Mouse (Mus musculus): ENCODE results near the gene Ccdc158. TPM values are rescaled to one million over a fixed set of nuclear protein-coding genes. Genes with fewer than 3 reads are reported as not detected.
A peak's percentile ranks its signal among the peaks of the same experiment; 100 is the strongest.

Gene Ccdc158
- total RNA-seq, 2 experiments from 2014 or later = 0.31 to 0.54 TPM

- no peak for DNase-seq
- Histone ChIP-seq H3K4me3 (no peak overlapping the region), H3K27ac (no peak overlapping the region)
- intact Hi-C loops (cut with DNase I) = no loop called here
- TF ChIP-seq CTCF (IDR thresholded peaks at IDR 0.05) = no peak
These were observed 26.7 kb upstream of the Ccdc158 start for GRCm38 (mm10) chr5:92701750-92702149.

- no peak for TF ChIP-seq CTCF (IDR thresholded peaks at IDR 0.05)
- H3K27ac ChIP-seq = no peak overlapping the region
- H3K4me3 ChIP-seq = no peak overlapping the region; the same call in 1 of the 2 replicates
- intact Hi-C loops (cut with DNase I) = no loop called here
- no peak for DNase-seq
These were observed 23.9 kb upstream of the Ccdc158 start for GRCm38 (mm10) chr5:92698837-92699529.

- intact Hi-C loops (cut with DNase I) = no loop called here
- TF ChIP-seq CTCF (IDR thresholded peaks at IDR 0.05) = no peak
- peak overlapping the region; percentile 29; the same call in 1 of the 2 replicates for H3K4me3 ChIP-seq
- no peak for DNase-seq
- H3K27ac ChIP-seq = no peak overlapping the region
These were observed 23.2 kb upstream of the Ccdc158 start for GRCm38 (mm10) chr5:92698131-92698836.

GRCm38 (mm10) chr5:92694316-92694995, 19.4 kb upstream of the Ccdc158 start:
- Histone ChIP-seq H3K4me3 (no peak overlapping the region), H3K27ac (no peak overlapping the region)
- intact Hi-C loops (cut with DNase I) = no loop called here
- DNase-seq = no peak
- no peak for TF ChIP-seq CTCF (IDR thresholded peaks at IDR 0.05)

DNA sequence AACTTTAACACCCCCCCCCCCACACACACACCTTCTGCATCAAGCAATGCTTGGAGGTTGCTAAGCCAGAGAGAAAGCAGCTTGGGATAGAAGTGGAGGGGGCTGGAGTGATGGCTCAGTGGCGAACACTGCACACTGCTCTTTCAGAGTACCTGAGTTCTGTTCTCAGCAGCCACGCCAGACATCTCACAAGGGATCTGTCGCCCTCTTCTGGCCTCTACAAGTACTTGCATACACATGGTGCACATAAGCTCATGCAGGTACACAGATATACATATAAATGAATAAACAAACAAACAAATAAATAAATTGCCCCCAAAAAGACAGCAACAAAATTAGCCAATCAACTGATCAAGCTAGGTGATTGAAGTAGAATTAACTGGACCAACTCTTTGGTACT, 18.7 kb upstream of the Ccdc158 start:
- H3K27ac ChIP-seq = no peak overlapping the region
- H3K4me3 ChIP-seq = no peak overlapping the region
- intact Hi-C loops (cut with DNase I) = no loop called here
- no peak for TF ChIP-seq CTCF (IDR thresholded peaks at IDR 0.05)
- DNase-seq = no peak

DNA sequence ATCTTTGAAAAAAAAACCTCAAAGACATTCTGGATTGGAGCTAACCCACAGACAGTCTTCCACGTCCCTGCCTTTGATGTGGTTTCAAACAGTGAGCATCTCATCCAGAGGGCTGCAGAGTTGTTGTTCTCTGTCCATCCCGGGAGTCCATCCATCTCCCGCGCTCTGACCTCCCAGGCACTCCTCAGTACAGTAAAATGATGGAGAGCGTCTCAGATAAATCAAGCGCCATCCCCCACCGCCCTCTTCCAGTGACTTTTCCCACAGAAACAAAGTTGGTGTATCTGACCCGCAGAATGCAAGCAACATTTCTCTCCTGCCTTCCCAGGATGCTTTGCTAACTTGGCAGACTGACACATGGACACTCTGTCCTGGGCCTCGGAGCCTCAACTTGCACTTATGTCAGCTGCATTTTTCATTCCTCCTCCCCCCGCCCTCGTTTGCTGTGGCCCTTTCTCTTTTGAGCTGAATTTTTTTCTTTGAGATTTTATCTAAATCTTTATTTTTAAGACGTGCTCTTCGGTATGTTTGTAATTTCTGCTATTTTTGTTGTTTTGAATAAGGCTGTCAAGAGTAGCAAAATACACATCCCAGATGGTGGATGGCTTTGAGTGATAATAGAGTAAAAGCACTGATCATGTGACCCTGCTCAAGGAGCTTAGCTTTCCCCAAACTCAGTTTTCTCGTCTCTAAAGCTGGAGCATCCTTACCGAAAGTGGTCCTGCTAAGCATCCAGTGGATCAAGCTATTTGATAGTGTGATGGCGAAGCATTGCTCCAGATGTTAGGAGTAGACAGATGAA, 17.3 kb upstream of the Ccdc158 start:
- DNase-seq = no peak
- Histone ChIP-seq H3K4me3 (no peak overlapping the region), H3K27ac (no peak overlapping the region)
- intact Hi-C loops (cut with DNase I) = no loop called here
- TF ChIP-seq CTCF (IDR thresholded peaks at IDR 0.05) = no peak

- intact Hi-C loops (cut with DNase I) = no loop called here
- no peak overlapping the region for H3K4me3 ChIP-seq
- DNase-seq = no peak
- no peak for TF ChIP-seq CTCF (IDR thresholded peaks at IDR 0.05)
- H3K27ac ChIP-seq = no peak overlapping the region
These were observed 13.5 kb upstream of the Ccdc158 start for GRCm38 (mm10) chr5:92688569-92688968.

DNA sequence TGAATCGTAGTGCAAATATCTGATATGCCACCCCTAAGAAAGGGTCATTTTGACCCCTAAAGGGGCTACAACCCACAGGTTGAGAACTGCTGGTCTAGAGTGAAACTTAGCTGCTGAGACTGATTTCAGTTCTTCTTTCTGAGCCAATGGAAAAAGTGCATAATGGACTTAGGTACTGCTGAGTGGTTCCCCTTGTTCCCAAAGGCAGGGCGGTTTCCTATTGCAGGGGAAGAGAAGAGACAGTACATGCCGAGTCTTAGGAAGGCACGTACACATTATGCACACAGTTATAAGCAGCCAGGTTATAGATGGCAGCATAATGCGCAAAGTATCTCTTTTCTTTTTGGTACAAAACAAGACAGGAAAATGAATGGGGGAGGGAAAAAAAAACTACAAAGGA, 13.1 kb upstream of the Ccdc158 start:
- Histone ChIP-seq H3K4me3 (no peak overlapping the region), H3K27ac (no peak overlapping the region)
- TF ChIP-seq CTCF (IDR thresholded peaks at IDR 0.05) = no peak
- intact Hi-C loops (cut with DNase I) = no loop called here
- no peak for DNase-seq

DNA sequence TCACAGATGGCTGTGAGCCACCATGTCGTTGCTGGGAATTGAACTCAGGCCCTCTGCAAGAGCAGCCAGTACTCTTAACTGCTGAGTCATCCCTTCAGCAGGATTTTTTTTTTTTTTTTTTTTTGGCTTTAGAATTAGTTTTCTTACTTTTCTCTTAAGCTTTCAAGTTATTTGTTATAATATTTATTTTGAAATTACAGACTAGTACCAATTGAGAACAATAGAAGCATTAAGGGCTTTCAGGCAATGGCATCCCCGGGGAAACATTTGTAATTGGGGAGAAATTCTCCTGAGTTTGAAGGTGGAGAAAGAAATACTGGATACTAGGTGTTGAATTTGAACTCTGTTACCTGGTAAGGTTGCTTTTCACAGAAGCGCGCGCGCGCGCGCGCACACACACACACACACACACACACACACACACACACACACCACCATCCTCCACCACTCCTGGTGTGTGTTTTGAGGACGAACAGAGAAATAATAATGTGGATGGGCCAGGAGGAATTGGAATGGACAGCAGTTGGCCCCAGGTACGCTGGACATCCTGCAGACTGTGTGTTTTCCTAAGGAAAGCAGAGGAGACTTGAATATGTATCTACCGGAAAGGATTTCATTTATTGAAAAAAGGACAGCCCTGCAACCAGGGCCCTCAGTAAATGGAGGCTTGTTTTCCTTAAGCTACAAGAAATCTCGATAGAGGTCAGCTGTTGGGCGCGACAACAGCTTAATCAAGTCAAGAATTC, 9.8 kb upstream of the Ccdc158 start:
- H3K4me3 ChIP-seq = no peak overlapping the region
- intact Hi-C loops (cut with DNase I) = no loop called here
- no peak for DNase-seq
- no peak for TF ChIP-seq CTCF (IDR thresholded peaks at IDR 0.05)
- no peak overlapping the region for H3K27ac ChIP-seq

DNA sequence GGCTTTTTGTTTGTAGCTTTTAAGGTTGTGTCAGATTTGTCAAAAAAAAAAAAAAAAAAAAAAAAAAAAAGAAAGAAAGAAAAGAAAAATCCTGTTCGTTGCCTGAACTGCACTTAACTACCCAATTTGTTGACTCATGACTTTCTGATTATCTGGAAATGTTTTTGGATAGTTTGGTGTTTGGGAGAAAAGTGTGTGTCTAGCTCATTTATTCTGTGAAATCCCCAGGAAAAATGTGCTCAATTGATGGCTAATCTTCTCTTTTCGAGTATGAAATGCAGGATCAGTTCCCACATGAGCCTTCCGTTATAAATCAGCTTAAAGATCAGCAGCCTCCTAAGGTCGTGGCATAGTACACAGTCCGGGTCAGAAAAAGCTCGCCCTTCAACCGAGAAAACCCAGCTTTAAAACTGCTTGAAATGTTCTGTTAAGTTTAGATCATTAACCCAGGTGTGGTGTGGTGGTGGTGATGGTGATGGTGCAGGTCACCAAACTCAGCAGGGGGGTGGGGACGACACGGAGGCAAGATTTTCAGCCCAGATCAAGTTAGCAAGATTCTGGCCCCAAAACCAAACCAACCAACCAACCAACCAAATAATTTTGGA, 8.9 kb upstream of the Ccdc158 start:
- Histone ChIP-seq H3K4me3 (peak overlapping the region; percentile 66), H3K27ac (no peak overlapping the region)
- TF ChIP-seq CTCF (IDR thresholded peaks at IDR 0.05) = no peak
- DNase-seq = no peak
- intact Hi-C loops (cut with DNase I) = no loop called here

DNA sequence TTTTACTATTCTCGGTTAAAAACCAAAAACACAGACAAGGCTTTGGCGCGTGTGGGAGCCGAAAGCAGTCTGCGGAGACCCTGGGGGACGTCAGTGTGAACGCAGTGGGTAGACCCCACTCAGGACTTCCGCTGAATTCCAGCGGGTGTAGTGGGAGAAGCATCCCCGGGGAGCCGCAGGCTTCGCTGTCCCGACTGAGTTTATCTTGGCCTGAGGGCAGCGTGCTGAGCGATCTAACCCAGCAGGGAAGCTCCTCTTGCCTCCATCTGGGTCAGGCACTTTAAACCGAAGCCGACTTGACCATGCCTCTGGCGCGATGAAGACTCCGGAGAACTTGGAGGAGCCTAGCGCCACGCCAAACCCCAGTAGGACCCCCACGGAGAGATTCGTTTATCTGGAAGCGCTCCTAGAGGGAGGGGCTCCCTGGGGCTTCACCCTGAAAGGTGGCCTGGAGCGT, 8.3 kb upstream of the Ccdc158 start, which contains the start of gene Shroom3:
TSS of gene Shroom3 (plus strand) at position 85 of the 457 bp plus-strand sequence.
- no peak for DNase-seq
- peak within 1 kb of the TSS; percentile 66 for H3K4me3 ChIP-seq
- H3K27ac ChIP-seq = no peak within 1 kb of the TSS
- intact Hi-C loops (cut with DNase I) = no loop called here
- no peak for TF ChIP-seq CTCF (IDR thresholded peaks at IDR 0.05)
